Mouse (Mus musculus) CH12F3 (cell line): ENCODE results near the gene Gm26920.

Source experiments
- in situ Hi-C: fragments of 300-500 bp; cut with MboI; formaldehyde crosslinking; loops from 2 replicates; pipeline ENCODE4 v1.14.3; 2020; ENCODE audit warnings: low sequenced_read_pairs

The Gm26920 gene

DNA sequence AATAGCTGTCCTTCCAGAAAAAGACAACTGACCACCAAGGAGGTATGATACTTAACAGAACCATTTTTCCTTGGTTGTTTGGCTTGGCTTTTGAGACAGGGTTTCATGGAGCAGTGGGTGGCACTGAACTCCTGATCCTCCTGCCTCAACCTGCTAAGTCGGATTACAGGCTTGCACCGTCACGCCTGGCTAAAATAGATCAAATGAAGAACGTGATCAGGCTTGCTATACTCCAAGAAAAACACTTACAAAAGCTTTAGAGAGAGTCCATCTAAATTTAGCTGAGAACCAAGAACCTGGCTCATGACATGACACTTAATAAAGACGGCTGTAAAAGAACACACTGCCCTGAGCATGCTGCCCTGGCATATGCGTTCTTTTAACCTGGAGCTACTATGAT, 29.9 kb downstream of the Gm26920 start:
- in situ Hi-C loops, result no loop called here

DNA sequence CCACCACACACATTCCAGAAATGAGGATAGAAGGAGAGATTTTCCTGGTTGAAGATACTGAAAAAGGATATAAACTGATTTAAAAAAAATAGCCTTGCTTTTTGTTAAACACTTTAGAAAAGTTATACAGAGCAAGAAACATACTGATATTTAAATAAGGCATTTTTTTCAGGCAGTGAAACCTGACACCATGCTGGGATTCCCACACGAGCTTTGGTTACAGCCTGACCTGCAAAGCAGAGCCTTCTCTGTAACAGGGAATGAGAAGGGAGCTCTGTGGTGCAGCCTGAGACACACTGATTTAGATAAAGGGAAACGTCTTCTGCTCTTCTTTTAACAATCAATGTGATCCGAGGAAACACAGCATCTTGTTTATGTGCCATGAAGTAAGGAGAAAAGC, 36.6 kb downstream of the Gm26920 start:
- in situ Hi-C loops, result no loop called here

DNA sequence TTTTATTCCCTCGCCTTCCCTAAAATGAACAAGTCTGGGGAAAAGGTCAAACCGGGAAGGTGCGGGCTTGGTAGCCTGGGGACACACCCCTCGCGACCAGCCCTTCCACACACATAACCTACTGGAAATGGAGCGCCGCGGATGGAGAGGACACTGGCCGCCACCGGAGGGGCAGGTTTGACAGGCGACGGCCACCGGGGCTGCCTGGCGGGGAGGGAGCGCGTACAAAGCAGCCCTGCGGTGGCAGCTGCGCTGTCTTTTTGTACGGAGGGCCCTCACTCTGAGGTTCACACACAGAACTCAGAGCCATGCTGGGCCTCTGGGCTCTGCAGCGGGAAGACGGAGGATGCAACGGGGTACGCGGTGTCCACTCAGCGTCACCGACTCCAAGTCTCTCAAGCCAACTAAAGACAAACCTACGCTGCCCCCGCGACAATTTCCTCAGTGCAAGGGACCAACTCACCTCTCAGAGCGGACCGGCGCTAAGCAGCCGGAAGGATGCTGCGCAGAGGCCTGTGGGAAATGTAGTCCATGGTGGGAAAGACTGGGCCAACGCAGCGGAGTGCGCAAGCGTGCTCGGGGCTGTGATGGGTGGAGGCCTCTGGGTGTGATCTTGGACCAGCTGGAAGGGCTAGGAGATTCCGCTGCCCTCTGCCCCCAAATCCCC, 39.2 kb downstream of the Gm26920 start, which contains the start of gene Zfp14:
Gene Zfp14, minus strand, starts transcription at position 499 of the 667 bp plus-strand sequence.
- in situ Hi-C loops, result no loop called here

DNA sequence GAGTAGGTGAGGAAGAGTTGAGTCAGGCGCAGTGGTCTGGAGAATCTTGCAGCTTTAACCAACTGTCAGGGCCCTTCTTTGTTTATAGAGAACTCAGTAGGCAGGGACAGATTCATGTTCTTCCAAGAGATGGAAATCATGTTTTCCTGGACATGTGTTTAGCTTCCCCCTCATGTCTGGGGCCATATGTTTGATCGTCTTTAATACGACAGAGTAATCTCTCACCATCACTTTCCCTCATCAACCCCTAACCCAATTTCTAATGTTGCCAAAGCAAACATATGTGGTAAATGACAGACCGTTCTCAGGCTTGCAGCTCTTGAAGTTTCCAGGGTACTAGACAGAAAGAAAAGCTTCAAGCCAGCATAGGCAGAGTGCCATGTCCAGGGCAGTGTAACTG, 42.1 kb downstream of the Gm26920 start:
- in situ Hi-C loops, result no loop called here

DNA sequence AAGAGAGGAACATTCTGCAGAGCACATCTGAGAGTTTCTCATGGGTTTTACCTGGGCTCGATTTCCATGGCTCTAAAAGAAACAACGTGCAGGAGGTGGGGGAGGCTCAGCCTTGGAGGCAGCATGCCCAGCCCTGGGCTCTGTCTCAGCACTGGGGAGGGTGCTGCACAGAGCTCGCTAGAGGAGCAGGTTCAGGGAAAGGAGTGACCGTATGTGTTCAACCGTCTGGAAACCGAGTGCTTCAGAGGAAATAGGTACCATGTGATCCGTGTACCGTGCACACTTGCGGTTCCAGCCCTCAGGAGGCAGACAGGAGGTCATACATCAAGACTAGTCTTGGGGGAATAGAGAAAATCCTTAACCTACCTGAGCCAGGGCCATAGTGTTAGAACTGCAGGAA, 45.9 kb downstream of the Gm26920 start:
- in situ Hi-C loops, result no loop called here

DNA sequence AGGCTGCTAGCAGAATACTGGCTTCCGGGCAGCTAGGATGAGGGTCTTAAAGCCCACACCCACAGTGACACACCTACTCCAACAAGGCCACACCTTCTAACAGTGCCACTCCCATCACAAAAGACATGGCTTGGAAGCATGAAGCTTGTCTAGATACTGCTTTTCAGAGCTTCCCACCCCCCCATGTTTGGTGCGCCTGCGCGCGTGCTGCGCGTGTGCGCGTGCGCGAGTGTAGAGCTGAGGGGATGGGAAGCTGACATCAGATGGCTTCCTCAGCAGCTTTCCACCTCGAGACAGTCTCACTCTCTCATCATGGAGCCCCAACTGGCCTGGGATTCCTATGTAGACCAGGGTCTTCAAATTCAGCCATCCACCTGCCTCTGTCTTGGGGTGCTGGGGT, 55.9 kb downstream of the Gm26920 start:
- in situ Hi-C loops, result no loop called here

DNA sequence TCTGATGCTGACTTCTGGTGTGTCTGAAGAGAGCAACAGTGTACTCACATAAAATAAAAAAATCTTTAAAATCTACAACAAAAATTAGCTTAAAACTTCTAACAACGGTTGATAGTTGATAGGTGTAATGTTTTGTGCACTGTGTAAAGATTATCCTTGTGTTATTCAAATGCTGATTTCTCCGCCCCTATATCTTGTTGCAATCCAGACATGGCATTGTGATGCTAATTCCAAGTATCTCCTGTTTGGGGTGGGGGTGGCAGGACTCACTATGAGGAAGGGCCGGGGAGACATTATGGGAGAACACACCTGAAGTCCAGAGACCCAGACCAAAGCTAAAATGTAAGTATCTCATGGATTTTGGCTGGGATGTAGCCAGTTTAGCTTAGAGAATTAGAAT, 58.8 kb downstream of the Gm26920 start:
- in situ Hi-C loops, result no loop called here

DNA sequence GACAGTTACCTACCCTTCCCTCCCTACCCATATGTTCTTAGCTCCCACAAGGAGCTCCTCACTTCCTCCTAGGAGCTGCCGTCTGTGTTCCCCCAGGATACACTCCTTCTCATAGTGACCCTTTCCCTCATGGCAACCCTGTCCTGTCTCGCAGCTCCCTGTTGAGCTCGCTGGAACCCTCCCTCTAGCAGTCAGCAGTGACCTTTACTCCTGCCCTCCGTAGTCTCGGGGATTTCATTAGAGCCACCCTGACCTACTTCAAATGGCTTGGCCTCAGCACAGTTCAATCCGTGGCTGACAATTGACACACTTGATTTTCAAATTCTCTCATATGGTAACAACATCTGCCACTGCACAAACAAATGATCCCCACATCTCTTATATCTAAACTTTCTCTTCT, 59.5 kb downstream of the Gm26920 start:
- in situ Hi-C loops, result no loop called here

DNA sequence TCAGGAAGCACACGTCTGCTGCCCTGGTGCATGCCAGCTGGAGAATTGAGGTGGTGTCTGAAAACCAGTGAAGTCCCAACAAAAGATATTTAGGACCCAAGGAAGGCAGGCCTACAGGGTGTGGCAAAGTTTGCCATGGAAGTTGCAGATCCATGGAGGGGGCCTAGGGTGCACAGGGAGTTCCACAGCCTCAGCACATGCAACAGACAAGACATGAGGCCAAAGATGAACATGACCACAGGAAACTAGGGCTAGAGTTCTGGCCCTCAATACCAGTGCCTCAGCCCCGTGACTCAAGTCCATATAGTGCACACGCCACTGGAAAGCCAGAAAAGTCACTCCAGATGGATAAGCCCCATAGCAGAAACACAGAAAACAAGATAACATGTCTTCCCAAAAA, 61.6 kb downstream of the Gm26920 start:
- in situ Hi-C loops, result no loop called here

DNA sequence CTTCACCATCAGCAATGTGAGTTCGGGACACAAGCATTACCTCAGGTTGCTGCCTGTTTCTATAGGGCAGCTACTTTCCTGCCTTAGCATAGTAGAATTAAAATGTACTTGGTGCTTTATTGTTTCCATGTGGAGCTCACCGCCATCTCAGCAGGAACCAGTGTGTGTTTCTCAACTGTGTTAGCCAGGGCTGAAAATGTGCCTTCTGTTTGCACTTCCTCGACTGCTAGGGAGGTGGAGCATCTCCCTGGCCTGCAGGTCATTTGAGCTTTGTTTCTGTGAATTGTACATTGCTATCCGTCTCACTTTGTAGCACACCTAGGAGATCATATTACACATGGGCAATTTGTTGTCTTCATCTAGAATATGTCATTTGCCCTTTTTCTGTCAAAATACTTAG, 62.9 kb downstream of the Gm26920 start:
- in situ Hi-C loops, result no loop called here

DNA sequence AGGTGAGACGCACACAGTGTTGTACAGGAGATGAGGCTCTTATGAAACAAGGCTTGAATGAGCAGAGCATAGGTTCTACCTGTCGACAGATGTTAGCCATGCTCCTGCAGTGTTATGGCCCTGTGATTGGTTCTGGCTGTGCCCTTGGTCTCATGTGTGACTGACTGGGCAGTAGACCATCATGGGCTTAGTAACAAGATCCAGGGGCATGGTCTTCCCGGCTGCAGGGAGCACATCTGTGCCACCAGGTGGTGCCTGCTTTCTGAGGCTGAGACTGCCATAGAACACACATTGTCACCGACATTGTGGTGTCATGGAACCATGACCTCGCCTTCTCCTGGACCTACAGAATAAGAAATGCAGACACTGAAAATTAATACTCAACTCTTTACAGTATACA, 64.9 kb downstream of the Gm26920 start:
- in situ Hi-C loops, result no loop called here

DNA sequence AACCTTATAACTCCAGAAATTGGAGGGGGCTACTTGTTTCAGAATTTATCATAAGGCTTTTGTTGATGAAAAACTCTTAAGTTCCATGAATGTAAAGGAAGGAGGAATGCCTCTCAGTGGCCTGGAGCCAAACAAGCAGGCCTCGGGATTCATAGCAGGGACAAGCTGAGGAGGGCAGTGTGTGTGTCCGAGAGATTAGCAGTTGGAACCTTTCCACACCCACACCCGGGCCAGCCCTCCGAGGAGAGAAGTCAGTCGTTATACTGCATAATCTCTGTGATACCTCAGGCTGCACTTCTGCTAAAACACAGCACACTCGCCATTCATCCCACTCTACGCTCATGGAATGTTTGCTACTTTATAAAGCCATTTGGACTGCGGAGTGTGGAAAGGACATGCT, 66.4 kb downstream of the Gm26920 start:
- in situ Hi-C loops, result no loop called here

DNA sequence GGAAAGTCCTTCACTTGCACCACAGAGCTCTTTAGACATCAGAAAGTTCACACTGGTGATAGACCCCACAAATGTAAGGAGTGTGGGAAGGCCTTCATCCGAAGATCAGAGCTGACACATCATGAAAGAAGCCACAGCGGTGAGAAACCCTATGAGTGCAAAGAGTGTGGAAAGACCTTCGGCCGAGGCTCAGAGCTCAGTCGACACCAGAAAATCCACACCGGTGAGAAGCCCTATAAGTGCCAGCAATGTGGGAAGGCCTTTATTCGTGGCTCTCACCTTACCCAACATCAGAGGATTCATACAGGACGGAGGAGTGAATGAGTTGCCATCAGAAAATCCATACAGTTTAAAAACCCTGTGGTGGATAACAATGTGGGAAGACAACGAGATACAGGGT, 66.9 kb downstream of the Gm26920 start:
- in situ Hi-C loops, result no loop called here

DNA sequence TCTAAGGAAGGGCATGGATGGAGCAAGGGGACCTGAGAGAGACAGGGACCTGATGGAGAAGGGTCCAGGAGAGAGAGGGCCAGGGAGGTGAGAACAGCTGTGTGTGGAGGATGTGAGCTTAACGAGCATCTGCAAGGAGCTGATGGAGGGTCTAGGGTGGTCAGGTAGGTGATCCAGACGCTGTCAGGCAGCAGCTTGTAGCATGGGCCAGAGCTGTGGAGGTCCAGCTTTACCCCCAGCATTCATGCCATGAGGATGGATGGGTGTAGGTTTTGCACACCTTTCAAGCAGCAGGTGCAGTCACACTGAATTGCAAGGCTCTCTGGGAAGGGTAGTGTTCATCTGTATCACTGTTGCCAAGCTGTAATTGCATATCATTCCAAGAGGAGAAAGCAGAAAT, 70.7 kb downstream of the Gm26920 start:
- in situ Hi-C loops, result no loop called here

DNA sequence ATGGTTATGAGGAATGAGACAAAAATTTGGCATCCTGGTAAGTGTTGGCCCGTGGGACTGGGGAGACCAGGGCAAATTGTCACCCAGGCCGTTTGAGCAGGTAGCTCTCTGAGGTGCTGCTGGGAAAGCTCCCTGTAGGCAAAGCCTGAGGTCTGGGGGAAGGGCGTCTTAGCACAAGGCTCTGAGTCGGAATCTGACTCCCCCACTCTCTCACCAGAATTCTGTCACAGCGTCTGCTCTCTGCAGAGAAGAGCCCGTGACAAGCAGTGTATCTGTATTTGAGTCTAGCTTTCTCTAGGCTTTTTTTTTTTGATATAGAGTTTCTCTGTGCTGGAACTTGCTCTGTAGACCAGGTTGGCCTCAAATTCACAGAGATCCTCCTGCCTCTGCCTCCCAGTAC, 73.0 kb downstream of the Gm26920 start:
- in situ Hi-C loops, result no loop called here

DNA sequence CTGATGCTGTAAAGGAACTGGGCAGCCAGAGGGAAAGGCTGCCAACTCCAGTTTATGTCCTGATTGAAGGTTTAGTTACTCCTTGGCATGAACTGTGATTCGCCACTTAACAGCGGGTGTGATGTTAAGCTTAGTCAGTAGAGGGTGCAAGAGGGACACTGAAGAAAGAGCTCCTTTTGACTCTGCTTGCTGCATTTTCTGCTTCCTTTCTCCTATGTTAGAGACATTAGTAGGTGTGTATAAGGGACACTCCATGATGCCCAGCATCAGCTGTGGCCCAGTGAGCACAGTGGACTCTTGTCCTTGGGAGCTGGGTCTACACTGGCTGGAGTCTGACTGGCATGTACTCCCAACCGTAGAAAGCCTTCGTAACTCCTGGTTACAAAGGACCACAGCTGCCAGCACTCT, 77.2 kb downstream of the Gm26920 start:
- in situ Hi-C loops, result no loop called here

DNA sequence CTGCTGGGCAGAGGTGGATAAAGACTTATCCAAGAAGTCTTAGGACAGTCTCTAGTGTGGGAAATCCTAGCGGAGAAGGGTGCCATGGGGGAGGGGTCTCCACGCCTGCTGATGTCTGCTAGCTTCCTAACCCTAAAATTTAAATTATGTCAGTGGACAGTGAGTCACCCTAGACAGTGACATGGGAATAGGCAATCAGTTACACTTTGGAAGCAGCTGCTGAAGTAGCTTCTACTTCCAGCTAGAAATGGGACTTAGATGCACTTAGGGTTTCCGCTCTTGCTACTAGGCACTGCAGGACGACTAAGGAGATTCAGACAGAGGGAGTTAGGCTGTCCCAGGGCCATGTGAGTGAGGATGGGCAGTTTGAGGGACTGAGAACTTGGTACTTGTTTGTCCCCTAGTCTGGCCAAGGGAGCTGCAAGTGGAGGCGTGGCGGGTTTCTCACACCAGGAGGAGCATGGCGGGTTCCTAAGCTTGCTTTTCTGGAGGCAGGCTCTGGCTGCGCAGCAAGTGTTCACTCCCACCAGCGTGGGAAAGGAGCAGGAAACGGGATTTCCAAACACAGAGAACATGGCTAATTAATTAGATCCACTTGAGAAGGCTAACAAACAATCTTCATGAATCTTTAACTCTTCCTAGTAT, 79.5 kb downstream of the Gm26920 start:
- in situ Hi-C loops, result no loop called here

DNA sequence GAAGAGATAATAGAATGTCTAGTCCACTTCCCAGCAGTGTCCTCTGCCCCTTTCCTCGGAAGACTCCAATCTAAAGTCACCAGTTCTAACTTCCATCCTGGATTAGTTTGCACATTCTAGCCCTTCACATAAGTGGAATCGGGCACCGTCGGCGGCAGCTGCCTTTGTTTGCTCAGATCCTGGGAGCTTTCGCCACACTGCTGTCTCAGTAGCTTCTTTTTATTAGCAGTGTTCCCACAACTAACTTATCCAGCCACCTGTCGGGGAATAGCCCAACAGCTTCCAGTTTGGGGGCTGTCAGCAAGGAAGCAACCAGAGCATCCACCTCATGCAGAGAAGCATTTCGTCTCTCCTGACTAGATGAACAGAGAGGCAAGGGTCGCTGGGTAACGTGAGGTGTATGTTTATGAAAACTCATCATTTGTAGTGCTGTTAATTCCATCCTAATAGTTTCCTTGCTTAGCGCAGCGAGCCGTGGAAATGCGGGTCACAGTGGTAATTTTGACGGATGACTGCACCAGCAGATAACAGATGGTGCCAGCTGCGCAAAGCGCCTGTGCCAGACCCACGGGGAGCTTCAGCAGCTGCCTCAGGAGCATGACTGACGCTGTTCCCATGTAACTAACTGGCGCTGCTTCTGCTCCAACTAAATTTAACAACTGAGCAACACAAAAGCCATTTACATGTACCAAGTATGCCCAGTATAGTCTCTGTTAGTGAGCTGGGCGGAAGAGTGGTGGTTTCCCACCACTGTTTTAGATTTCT, 80.7 kb downstream of the Gm26920 start:
- in situ Hi-C loops, result no loop called here

DNA sequence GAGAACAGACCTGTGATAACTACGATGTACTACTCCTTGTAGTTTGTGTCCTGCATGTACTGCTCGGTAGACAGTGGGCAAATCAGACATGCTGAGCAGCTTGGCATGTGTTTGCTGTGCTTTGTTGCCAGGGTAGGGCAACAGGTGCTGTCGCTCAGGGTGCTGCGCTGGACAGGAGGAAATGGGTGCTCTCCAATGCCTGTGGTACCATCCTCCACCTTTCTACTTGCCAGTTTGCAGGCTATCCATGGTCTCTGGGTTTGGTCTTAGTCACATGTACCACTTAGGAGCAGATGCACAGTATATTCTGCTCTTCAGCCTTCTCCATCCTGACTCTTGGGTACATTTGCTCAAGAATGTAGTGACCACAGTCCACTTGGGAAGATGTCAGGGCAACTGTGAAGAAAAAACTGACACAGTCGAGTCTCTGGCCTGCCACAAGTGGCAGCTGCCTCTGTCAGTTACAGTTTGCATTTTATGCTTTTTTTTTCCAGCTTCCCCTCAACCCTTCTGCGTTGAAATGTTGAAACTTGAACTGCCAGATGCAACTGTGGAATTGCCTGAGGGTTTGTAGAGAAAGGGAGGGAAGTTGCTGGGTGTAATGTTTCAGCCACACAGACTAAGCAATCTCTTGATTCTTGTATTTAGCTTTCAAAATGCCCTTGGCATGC, 82.1 kb downstream of the Gm26920 start:
- in situ Hi-C loops, result no loop called here

DNA sequence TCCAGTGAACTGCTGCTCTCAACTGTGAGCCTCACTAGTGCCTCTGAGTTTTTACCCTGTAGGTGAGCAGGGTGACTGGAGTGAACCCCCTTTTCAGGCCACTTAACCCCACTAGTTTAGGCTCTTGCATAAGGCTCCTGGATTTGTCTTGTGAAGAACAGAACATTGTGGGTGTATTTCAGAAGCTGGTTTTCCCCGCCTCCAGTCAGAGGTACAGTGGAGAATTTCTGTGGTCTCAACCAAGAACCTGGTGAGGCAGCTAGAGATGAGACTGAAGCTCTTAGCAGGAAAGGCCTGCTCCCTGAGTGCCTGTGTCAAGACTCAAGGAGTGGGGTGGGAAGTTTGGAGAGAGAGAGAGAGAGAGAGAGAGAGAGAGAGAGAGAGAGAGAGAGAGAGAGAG, 82.6 kb downstream of the Gm26920 start:
- in situ Hi-C loops, result no loop called here
